ENCODE assay signal across 8 mouse cellular contexts in genomic region chr6:95669335-95669729, GRCm38 (mm10). TPM values are rescaled to one million over a fixed set of nuclear protein-coding genes. Genes with fewer than 3 reads are reported as not detected.
DNase-seq lines count a peak whose midpoint lies in the region; ATAC-seq and TF ChIP-seq lines count a peak whose summit lies in the region.
"Had no signal": no experiment of that assay in that cellular context is flagged by ENCODE, and none has a peak within 500 bp of the region (broad histone marks: within the 10 kb centered on the region; RNA-seq: fewer than 3 reads in every experiment).

No protein-coding gene starts in this region.

- CTCF ChIA-PET in Patski (lab: Charles Lee): interaction anchor here (0.8 to 2.9 kb wide), 6 partner anchors 9 to 42 kb away, joined by 3 to 9 read pairs (median 4); no protein-coding TSS in a partner anchor

- no peak for ATAC-seq in hindbrain, postnatal 0 days
- no peak for ATAC-seq in hindbrain, embryonic 14.5 days (ENCODE audit: low FRiP score)
- peak; percentile 51 for ATAC-seq in CD4-positive, CD25-positive, alpha-beta regulatory T cell, adult 4 months
- peak; percentile 54 for ATAC-seq in Patski

- DNase-seq in hindbrain, postnatal 0 days (ENCODE audit: low spot score): peak; percentile 31
- no peak for DNase-seq in hindbrain, embryonic 14.5 days (ENCODE audit: low spot score)
- DNase-seq in Patski (ENCODE audit: low read depth, low spot score): no peak
- DNase-seq in gastrocnemius, postnatal 10 days: peak; percentile 44
- DNase-seq in lung, adult 18-20 months: peak; percentile 14 to 15
- DNase-seq in spleen, postnatal 14 days (ENCODE audit: low spot score in 2 of 2): peak; percentile 19 to 38

- H3K9ac ChIP-seq in hindbrain, postnatal 0 days (replicated peaks; ENCODE audit: low read length): no peak overlapping the region
- H3K9ac ChIP-seq in hindbrain, embryonic 14.5 days: no peak overlapping the region
- H3K9ac ChIP-seq: lung, embryonic 15.5 days had no signal

- no peak overlapping the region for H3K27ac ChIP-seq in hindbrain, postnatal 0 days
- H3K27ac ChIP-seq in hindbrain, embryonic 14.5 days: no peak overlapping the region
- H3K27ac ChIP-seq: lung, embryonic 15.5 days had no signal

- no peaks in the 10 kb centered on the region for H3K9me3 ChIP-seq in hindbrain, postnatal 0 days (ENCODE audit: low read length)
- no peaks in the 10 kb centered on the region for H3K9me3 ChIP-seq in hindbrain, embryonic 14.5 days (ENCODE audit: control insufficient read depth, low read length)
- H3K9me3 ChIP-seq: lung, embryonic 15.5 days had no signal

- POLR2A ChIA-PET in Patski (lab: Charles Lee): no interaction called here

- no peaks in the 10 kb centered on the region for H3K4me1 ChIP-seq in hindbrain, postnatal 0 days (ENCODE audit: insufficient read depth, low read length)
- H3K4me1 ChIP-seq in hindbrain, embryonic 14.5 days (replicated peaks; ENCODE audit: control insufficient read depth, insufficient read depth, low read length): no peaks in the 10 kb centered on the region; the same call in 1 of the 2 replicates

- no peaks in the 10 kb centered on the region for H3K36me3 ChIP-seq in hindbrain, postnatal 0 days (ENCODE audit: insufficient read depth, low read length)
- no peaks in the 10 kb centered on the region for H3K36me3 ChIP-seq in hindbrain, embryonic 14.5 days (replicated peaks; ENCODE audit: control insufficient read depth, insufficient read depth)
- H3K36me3 ChIP-seq: lung, embryonic 15.5 days had no signal

- no peak overlapping the region for H3K4me2 ChIP-seq in hindbrain, postnatal 0 days (ENCODE audit: low read depth, low read length)
- no peak overlapping the region for H3K4me2 ChIP-seq in hindbrain, embryonic 14.5 days (replicated peaks)
- H3K4me2 ChIP-seq: lung, embryonic 15.5 days had no signal

- peak; percentile 66 for TF ChIP-seq CTCF in hindbrain, postnatal 0 days (IDR thresholded peaks at IDR 0.05; ENCODE audit: low read depth)
- peak; percentile 78 for TF ChIP-seq CTCF in Patski (IDR thresholded peaks at IDR 0.05)

- no peak overlapping the region for H3K4me3 ChIP-seq in hindbrain, postnatal 0 days (ENCODE audit: low read length)
- H3K4me3 ChIP-seq in hindbrain, embryonic 14.5 days (replicated peaks; ENCODE audit: low read length): no peak overlapping the region
- H3K4me3 ChIP-seq: lung, embryonic 15.5 days had no signal

- no peaks in the 10 kb centered on the region for H3K27me3 ChIP-seq in hindbrain, postnatal 0 days (ENCODE audit: insufficient read depth, low read length)
- no peaks in the 10 kb centered on the region for H3K27me3 ChIP-seq in hindbrain, embryonic 14.5 days (ENCODE audit: control insufficient read depth, insufficient read depth, low read length)
- no peaks in the 10 kb centered on the region for H3K27me3 ChIP-seq in Patski
- H3K27me3 ChIP-seq: lung, embryonic 15.5 days had no signal

- WGBS in hindbrain, postnatal 0 days: 57% methylated on average over 3 of the region's 3 CpGs
- WGBS in hindbrain, embryonic 14.5 days: 55% methylated on average over 3 of the region's 3 CpGs

- in situ Hi-C loops in Patski (cut with MboI; ENCODE audit: low pct_unique_long_range_greater_than_20kb): no loop called here

RNA-seq across cellular contexts. Expression of gene Suclg2, which starts 49.3 kb away (rescaled TPM):
- 13.7 and 13.9 TPM in 2 replicates for total RNA-seq in hindbrain, postnatal 0 days (2014; rRNA removed)
- 22.6 and 24.6 TPM in 2 replicates for polyA plus RNA-seq in hindbrain, postnatal 0 days (2015; fragmentation: Nextera tagmentation; extraction: Ambion mirVana)
- polyA plus RNA-seq in hindbrain, embryonic 14.5 days (2014; fragmentation: Nextera tagmentation; extraction: Ambion mirVana): 16.9 and 17.0 TPM in 2 replicates
- 10 to 100 TPM; 41.2 to 50.3 TPM for polyA plus RNA-seq in CD4-positive, CD25-positive, alpha-beta regulatory T cell, adult 4 months (2017; shearing (Covaris generic))
- 176 TPM for polyA plus RNA-seq in Patski (2021)
- total RNA-seq in gastrocnemius, postnatal 10 days (2021): 10 to 100 TPM; 40.3 to 44.6 TPM

Comparison
In these comparisons a context has a peak if more than half of its experiments do, and no peak if none do; other contexts are left out.
1. DNase-seq: peak in hindbrain, postnatal 0 days (single experiment), gastrocnemius, postnatal 10 days (single experiment), lung, adult 18-20 months (2 of 2) and spleen, postnatal 14 days (2 of 2); none in hindbrain, embryonic 14.5 days (single experiment) and Patski (single experiment).
2. ATAC-seq: peak in CD4-positive, CD25-positive, alpha-beta regulatory T cell, adult 4 months (single experiment) and Patski (single experiment); none in hindbrain, postnatal 0 days (single experiment) and hindbrain, embryonic 14.5 days (single experiment).